ENCODE assay signal across 11 mouse cellular contexts in genomic region chr5:139391309-139391990, GRCm38 (mm10). TPM values are rescaled to one million over a fixed set of nuclear protein-coding genes. Genes with fewer than 3 reads are reported as not detected.
DNase-seq lines count a peak whose midpoint lies in the region; ATAC-seq and TF ChIP-seq lines count a peak whose summit lies in the region.
"Had no signal": no experiment of that assay in that cellular context is flagged by ENCODE, and none has a peak within 500 bp of the region (broad histone marks: within the 10 kb centered on the region; RNA-seq: fewer than 3 reads in every experiment).

No protein-coding gene starts in this region.

- H3K36me3 ChIP-seq in megakaryocyte, embryonic 14.5 days (replicated peaks; ENCODE audit: low read length): peaks cover 96% of the 10 kb centered on the region
- no peaks in the 10 kb centered on the region for H3K36me3 ChIP-seq in neural tube, embryonic 14.5 days (ENCODE audit: control insufficient read depth, insufficient read depth, low read length)
- no peaks in the 10 kb centered on the region for H3K36me3 ChIP-seq in intestine, embryonic 15.5 days

- H3K9ac ChIP-seq in neural tube, embryonic 14.5 days (replicated peaks; ENCODE audit: low read depth, low read length): no peak overlapping the region
- H3K9ac ChIP-seq in intestine, embryonic 15.5 days: no peak overlapping the region
- H3K9ac ChIP-seq: forebrain, embryonic 13.5 days had no signal

- H3K27me3 ChIP-seq in megakaryocyte, embryonic 14.5 days (replicated peaks): no peaks in the 10 kb centered on the region
- H3K27me3 ChIP-seq in neural tube, embryonic 14.5 days (ENCODE audit: control insufficient read depth, insufficient read depth, low read length): no peaks in the 10 kb centered on the region
- H3K27me3 ChIP-seq in intestine, embryonic 15.5 days (replicated peaks): no peaks in the 10 kb centered on the region
- H3K27me3 ChIP-seq: forebrain, embryonic 13.5 days had no signal

- H3K4me2 ChIP-seq in neural tube, embryonic 14.5 days (ENCODE audit: low read depth, low read length): no peak overlapping the region
- no peak overlapping the region for H3K4me2 ChIP-seq in intestine, embryonic 15.5 days (replicated peaks)
- H3K4me2 ChIP-seq: forebrain, embryonic 13.5 days had no signal

- 74% methylated on average over 11 of the region's 11 CpGs for WGBS in neural tube, embryonic 14.5 days
- WGBS in intestine, embryonic 15.5 days: 77% methylated on average over 11 of the region's 11 CpGs

- DNase-seq in gastrocnemius, adult 2 months: peak; percentile 58
- no peak for DNase-seq in gastrocnemius, postnatal 36 days
- peak; percentile 57 for DNase-seq in heart, postnatal 4 days
- no peak for DNase-seq in adrenal gland, postnatal 25 days
- DNase-seq: layer of hippocampus, adult 9-11 months had no signal

- H3K4me1 ChIP-seq in megakaryocyte, embryonic 14.5 days: peaks cover 98% of the 10 kb centered on the region
- H3K4me1 ChIP-seq in neural tube, embryonic 14.5 days (ENCODE audit: control insufficient read depth, insufficient read depth, low read length): peaks cover 17% of the 10 kb centered on the region
- H3K4me1 ChIP-seq in intestine, embryonic 15.5 days (replicated peaks): peaks cover 22% of the 10 kb centered on the region

- no peak for ATAC-seq in megakaryocyte, adult 5-6 weeks (ENCODE audit: poor library complexity, severe bottlenecking)
- ATAC-seq in neural tube, embryonic 14.5 days (ENCODE audit: low read depth): no peak
- no peak for ATAC-seq in intestine, embryonic 15.5 days
- ATAC-seq: forebrain, embryonic 13.5 days had no signal

- peak overlapping the region; percentile 94 for H3K27ac ChIP-seq in gastrocnemius, adult 2 months
- H3K27ac ChIP-seq in neural tube, embryonic 14.5 days (ENCODE audit: low read depth, low read length): peak overlapping the region; percentile 39; the same call in 1 of the 2 replicates
- H3K27ac ChIP-seq in intestine, embryonic 15.5 days: no peak overlapping the region
- H3K27ac ChIP-seq: forebrain, embryonic 13.5 days had no signal

- no peaks in the 10 kb centered on the region for H3K9me3 ChIP-seq in megakaryocyte, embryonic 14.5 days
- no peaks in the 10 kb centered on the region for H3K9me3 ChIP-seq in neural tube, embryonic 14.5 days (ENCODE audit: control insufficient read depth, low read length)
- no peaks in the 10 kb centered on the region for H3K9me3 ChIP-seq in intestine, embryonic 15.5 days
- H3K9me3 ChIP-seq: forebrain, embryonic 13.5 days had no signal

- intact Hi-C loops in gastrocnemius, adult 2 months (cut with DNase I): no loop called here
- intact Hi-C loops in gastrocnemius, postnatal 36 days (cut with DNase I): no loop called here

- TF ChIP-seq CTCF in gastrocnemius, adult 2 months (IDR thresholded peaks at IDR 0.05): no peak

- peak overlapping the region; percentile 60 for H3K4me3 ChIP-seq in gastrocnemius, adult 2 months
- peak overlapping the region; percentile 19 for H3K4me3 ChIP-seq in megakaryocyte, embryonic 14.5 days (replicated peaks)
- H3K4me3 ChIP-seq in neural tube, embryonic 14.5 days (ENCODE audit: low read depth, low read length): no peak overlapping the region
- H3K4me3 ChIP-seq in intestine, embryonic 15.5 days (replicated peaks): no peak overlapping the region
- H3K4me3 ChIP-seq: forebrain, embryonic 13.5 days had no signal

RNA-seq across cellular contexts. Expression of gene C130050O18Rik, which starts 13.6 kb away (rescaled TPM):
- total RNA-seq in gastrocnemius, adult 2 months (2021): under 1 TPM; 0.15 to 0.33 TPM
- total RNA-seq in gastrocnemius, postnatal 36 days (2021): under 1 TPM; 0.13 to 0.35 TPM
- 1.8 TPM in 1 of 2 replicates, not detected in the other for polyA plus RNA-seq in megakaryocyte, embryonic 14.5 days (2012; ENCODE audit: insufficient read depth, low replicate concordance)
- 18.3 and 19.9 TPM in 2 replicates for total RNA-seq in megakaryocyte, adult 5-6 weeks (2015)
- 16.6 and 19.7 TPM in 2 replicates for total RNA-seq in megakaryocyte, adult 5-6 weeks (2017)
- total RNA-seq in heart, postnatal 4 days (2021): under 1 TPM; 0.47 to 0.74 TPM
- 0.17 and 0.23 TPM in 2 replicates for polyA plus RNA-seq in neural tube, embryonic 14.5 days (2014; fragmentation: Nextera tagmentation; extraction: Ambion mirVana)
- 0.49 and 0.57 TPM in 2 replicates for total RNA-seq in adrenal gland, postnatal 25 days (2021)
- polyA plus RNA-seq in intestine, embryonic 15.5 days (2015; fragmentation: Nextera tagmentation; extraction: Ambion mirVana): 0.81 and 0.85 TPM in 2 replicates

RNA-seq across cellular contexts. Expression of gene Gpr146, which starts 14.0 kb away (rescaled TPM):
- total RNA-seq in gastrocnemius, adult 2 months (2021): 10 to 100 TPM; 26.5 to 41.2 TPM
- 10 to 100 TPM; 25.3 to 30.4 TPM for total RNA-seq in gastrocnemius, postnatal 36 days (2021)
- 54.8 and 69.9 TPM in 2 replicates for polyA plus RNA-seq in megakaryocyte, embryonic 14.5 days (2012; ENCODE audit: insufficient read depth, low replicate concordance)
- 9.8 and 13.1 TPM in 2 replicates for total RNA-seq in megakaryocyte, adult 5-6 weeks (2015)
- total RNA-seq in megakaryocyte, adult 5-6 weeks (2017): 9.6 and 14.8 TPM in 2 replicates
- 10 to 100 TPM; 23.3 to 28.2 TPM for total RNA-seq in heart, postnatal 4 days (2021)
- polyA plus RNA-seq in neural tube, embryonic 14.5 days (2014; fragmentation: Nextera tagmentation; extraction: Ambion mirVana): 1.8 and 2.2 TPM in 2 replicates
- total RNA-seq in adrenal gland, postnatal 25 days (2021): 13.1 and 16.0 TPM in 2 replicates
- 2.2 and 2.7 TPM in 2 replicates for polyA plus RNA-seq in intestine, embryonic 15.5 days (2015; fragmentation: Nextera tagmentation; extraction: Ambion mirVana)

RNA-seq across cellular contexts. Expression of gene Gper1, which starts 31.5 kb away (rescaled TPM):
- 1 to 10 TPM; 1.3 to 2.7 TPM for total RNA-seq in gastrocnemius, adult 2 months (2021)
- total RNA-seq in gastrocnemius, postnatal 36 days (2021): 1 to 10 TPM; 1.1 to 1.2 TPM
- not detected in 2 replicates for polyA plus RNA-seq in megakaryocyte, embryonic 14.5 days (2012; ENCODE audit: insufficient read depth, low replicate concordance)
- 0.07 TPM in 1 of 2 replicates, not detected in the other for total RNA-seq in megakaryocyte, adult 5-6 weeks (2015)
- 0.22 TPM in 1 of 2 replicates, not detected in the other for total RNA-seq in megakaryocyte, adult 5-6 weeks (2017)
- 1 to 10 TPM; 1.8 to 2.3 TPM for total RNA-seq in heart, postnatal 4 days (2021)
- 6.2 and 9.5 TPM in 2 replicates for polyA plus RNA-seq in neural tube, embryonic 14.5 days (2014; fragmentation: Nextera tagmentation; extraction: Ambion mirVana)
- 3.5 and 4.8 TPM in 2 replicates for total RNA-seq in adrenal gland, postnatal 25 days (2021)
- polyA plus RNA-seq in intestine, embryonic 15.5 days (2015; fragmentation: Nextera tagmentation; extraction: Ambion mirVana): 2.1 TPM in 2 replicates

RNA-seq across cellular contexts. Expression of gene Cyp2w1, which starts 39.0 kb away (rescaled TPM):
- total RNA-seq in gastrocnemius, adult 2 months (2021): not detected
- total RNA-seq in gastrocnemius, postnatal 36 days (2021): not detected
- not detected in 2 replicates for polyA plus RNA-seq in megakaryocyte, embryonic 14.5 days (2012; ENCODE audit: insufficient read depth, low replicate concordance)
- not detected in 2 replicates for total RNA-seq in megakaryocyte, adult 5-6 weeks (2015)
- not detected in 2 replicates for total RNA-seq in megakaryocyte, adult 5-6 weeks (2017)
- not detected for total RNA-seq in heart, postnatal 4 days (2021)
- not detected in 2 replicates for polyA plus RNA-seq in neural tube, embryonic 14.5 days (2014; fragmentation: Nextera tagmentation; extraction: Ambion mirVana)
- total RNA-seq in adrenal gland, postnatal 25 days (2021): not detected in 2 replicates
- polyA plus RNA-seq in intestine, embryonic 15.5 days (2015; fragmentation: Nextera tagmentation; extraction: Ambion mirVana): 23.5 and 25.8 TPM in 2 replicates
- total RNA-seq: adrenal gland, postnatal 4 days had no signal
- polyA plus RNA-seq: forebrain, embryonic 13.5 days had no signal

RNA-seq across cellular contexts. Expression of gene Cox19, which starts 40.2 kb away (rescaled TPM):
- 10 to 100 TPM; 48.7 to 69.6 TPM for total RNA-seq in gastrocnemius, adult 2 months (2021)
- 10 to 100 TPM; 52.8 to 68.3 TPM for total RNA-seq in gastrocnemius, postnatal 36 days (2021)
- polyA plus RNA-seq in megakaryocyte, embryonic 14.5 days (2012; ENCODE audit: insufficient read depth, low replicate concordance): 51.4 and 67.9 TPM in 2 replicates
- total RNA-seq in megakaryocyte, adult 5-6 weeks (2015): 35.6 and 42.6 TPM in 2 replicates
- 20.0 and 24.6 TPM in 2 replicates for total RNA-seq in megakaryocyte, adult 5-6 weeks (2017)
- 10 to 100 TPM; 76.9 to 79.3 TPM for total RNA-seq in heart, postnatal 4 days (2021)
- 108 and 113 TPM in 2 replicates for polyA plus RNA-seq in neural tube, embryonic 14.5 days (2014; fragmentation: Nextera tagmentation; extraction: Ambion mirVana)
- total RNA-seq in adrenal gland, postnatal 25 days (2021): 61.7 and 66.5 TPM in 2 replicates
- polyA plus RNA-seq in intestine, embryonic 15.5 days (2015; fragmentation: Nextera tagmentation; extraction: Ambion mirVana): 162 and 168 TPM in 2 replicates

Comparison
In these comparisons a context has a peak if more than half of its experiments do, and no peak if none do; other contexts are left out.
1. DNase-seq: peak in gastrocnemius, adult 2 months (single experiment) and heart, postnatal 4 days (single experiment); none in gastrocnemius, postnatal 36 days (0 of 2) and adrenal gland, postnatal 25 days (single experiment).
2. H3K4me3 ChIP-seq: peak in gastrocnemius, adult 2 months (single experiment) and megakaryocyte, embryonic 14.5 days (single experiment); none in neural tube, embryonic 14.5 days (single experiment) and intestine, embryonic 15.5 days (single experiment).
3. RNA of gene C130050O18Rik, which starts 13.6 kb away (total RNA-seq): 16.6 to 19.9 TPM in megakaryocyte, adult 5-6 weeks; 0.47 to 0.74 TPM in heart, postnatal 4 days, 0.49 to 0.57 TPM in adrenal gland, postnatal 25 days, 0.13 to 0.35 TPM in gastrocnemius, postnatal 36 days and 0.15 to 0.33 TPM in gastrocnemius, adult 2 months; every median in the first group is over 10 times any median in the second.